Mouse (Mus musculus): Measurements from ENCODE around the gene Vhl. TPM values are rescaled to one million over a fixed set of nuclear protein-coding genes. Genes with fewer than 3 reads are reported as not detected.

Gene Vhl
- total and polyA plus RNA-seq, 2 experiments from 2014 or later = 64.9 to 86.1 TPM

DNA sequence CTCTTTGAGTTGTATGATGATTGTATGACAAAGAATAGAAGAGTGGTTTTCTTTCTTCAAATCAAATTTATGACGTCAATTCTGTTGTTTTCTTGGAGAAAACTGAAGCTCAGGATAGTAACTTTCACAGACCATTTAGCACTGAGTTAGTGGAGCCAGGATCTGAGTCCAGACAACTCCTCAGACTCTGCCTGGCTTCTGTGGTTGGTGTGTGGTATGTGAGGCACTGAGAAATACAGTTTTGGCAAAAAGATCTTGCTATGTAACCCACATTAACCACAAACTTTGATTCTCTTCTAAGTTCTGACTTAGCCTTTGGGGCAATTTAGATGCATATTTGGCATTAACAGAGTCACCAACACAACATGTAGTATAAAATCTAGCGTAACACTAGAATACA is 31.1 kb upstream of the Vhl start:
- Histone ChIP-seq H3K9me3 (ENCODE audit: low read length) (no peaks in the 10 kb centered on the region), H3K4me2 (ENCODE audit: low read depth, low read length, poor library complexity, severe bottlenecking) (no peak overlapping the region), H3K4me3 (ENCODE audit: low read depth, low read length) (no peak overlapping the region), H3K9ac (replicated peaks; ENCODE audit: low read length, poor library complexity, severe bottlenecking) (no peak overlapping the region), H3K36me3 (ENCODE audit: insufficient read depth, low read length) (no peaks in the 10 kb centered on the region), H3K27me3 (ENCODE audit: insufficient read depth, low read length) (no peaks in the 10 kb centered on the region), H3K27ac (ENCODE audit: low read depth, low read length) (no peak overlapping the region), H3K4me1 (ENCODE audit: insufficient read depth, low read length) (no peaks in the 10 kb centered on the region)
- ATAC-seq (ENCODE audit: low FRiP score) = no peak
- DNase-seq (ENCODE audit: low spot score) = no peak
- no peak for TF ChIP-seq CTCF (IDR thresholded peaks at IDR 0.05)
- 87% methylated on average over 2 of the region's 2 CpGs for WGBS

- Histone ChIP-seq H3K9ac (replicated peaks; ENCODE audit: low read length, poor library complexity, severe bottlenecking) (no peak overlapping the region), H3K36me3 (ENCODE audit: insufficient read depth, low read length) (no peaks in the 10 kb centered on the region), H3K4me3 (ENCODE audit: low read depth, low read length) (no peak overlapping the region), H3K27me3 (ENCODE audit: insufficient read depth, low read length) (no peaks in the 10 kb centered on the region), H3K27ac (ENCODE audit: low read depth, low read length) (no peak overlapping the region), H3K4me1 (ENCODE audit: insufficient read depth, low read length) (no peaks in the 10 kb centered on the region), H3K9me3 (ENCODE audit: low read length) (no peaks in the 10 kb centered on the region), H3K4me2 (ENCODE audit: low read depth, low read length, poor library complexity, severe bottlenecking) (no peak overlapping the region)
- ATAC-seq (ENCODE audit: low FRiP score) (no peak), DNase-seq (ENCODE audit: low spot score) (no peak)
- TF ChIP-seq CTCF (IDR thresholded peaks at IDR 0.05) = no peak
- WGBS = 90% methylated on average over 4 of the region's 4 CpGs
Observed at GRCm38 (mm10) chr6:113597945-113598344, 25.8 kb upstream of the Vhl start.

GRCm38 (mm10) chr6:113599833-113600232 is 23.9 kb upstream of the Vhl start:
- Histone ChIP-seq H3K36me3 (ENCODE audit: insufficient read depth, low read length) (no peaks in the 10 kb centered on the region), H3K4me1 (ENCODE audit: insufficient read depth, low read length) (no peaks in the 10 kb centered on the region), H3K4me2 (ENCODE audit: low read depth, low read length, poor library complexity, severe bottlenecking) (no peak overlapping the region), H3K9ac (replicated peaks; ENCODE audit: low read length, poor library complexity, severe bottlenecking) (no peak overlapping the region), H3K27me3 (ENCODE audit: insufficient read depth, low read length) (no peaks in the 10 kb centered on the region), H3K4me3 (ENCODE audit: low read depth, low read length) (no peak overlapping the region), H3K9me3 (ENCODE audit: low read length) (no peaks in the 10 kb centered on the region), H3K27ac (ENCODE audit: low read depth, low read length) (no peak overlapping the region)
- 74% methylated on average over 5 of the region's 5 CpGs for WGBS
- no peak for TF ChIP-seq CTCF (IDR thresholded peaks at IDR 0.05)
- ATAC-seq (ENCODE audit: low FRiP score) (no peak), DNase-seq (ENCODE audit: low spot score) (no peak)

- H3K27me3 ChIP-seq (ENCODE audit: insufficient read depth, low read length) = no peaks in the 10 kb centered on the region
- TF ChIP-seq CTCF (IDR thresholded peaks at IDR 0.05) = no peak
- H3K36me3 ChIP-seq (ENCODE audit: insufficient read depth, low read length) = no peaks in the 10 kb centered on the region
- WGBS = 36% methylated on average over 23 of the region's 23 CpGs
- ATAC-seq (ENCODE audit: low FRiP score) = no peak
- H3K9me3 ChIP-seq (ENCODE audit: low read length) = no peaks in the 10 kb centered on the region
- DNase-seq (ENCODE audit: low spot score) = no peak
- no peak within 1 kb of the TSS for H3K9ac ChIP-seq (replicated peaks; ENCODE audit: low read length, poor library complexity, severe bottlenecking)
- H3K4me2 ChIP-seq (ENCODE audit: low read depth, low read length, poor library complexity, severe bottlenecking) = no peak within 1 kb of the TSS
- H3K27ac ChIP-seq (ENCODE audit: low read depth, low read length) = no peak within 1 kb of the TSS
- H3K4me3 ChIP-seq (ENCODE audit: low read depth, low read length) = no peak within 1 kb of the TSS
- no peaks in the 10 kb centered on the region for H3K4me1 ChIP-seq (ENCODE audit: insufficient read depth, low read length)
Observed at GRCm38 (mm10) chr6:113600543-113601139, 23.1 kb upstream of the Vhl start, which contains the start of gene Fancd2os. TSS of gene Fancd2os (minus strand) at chr6:113600715.

DNA sequence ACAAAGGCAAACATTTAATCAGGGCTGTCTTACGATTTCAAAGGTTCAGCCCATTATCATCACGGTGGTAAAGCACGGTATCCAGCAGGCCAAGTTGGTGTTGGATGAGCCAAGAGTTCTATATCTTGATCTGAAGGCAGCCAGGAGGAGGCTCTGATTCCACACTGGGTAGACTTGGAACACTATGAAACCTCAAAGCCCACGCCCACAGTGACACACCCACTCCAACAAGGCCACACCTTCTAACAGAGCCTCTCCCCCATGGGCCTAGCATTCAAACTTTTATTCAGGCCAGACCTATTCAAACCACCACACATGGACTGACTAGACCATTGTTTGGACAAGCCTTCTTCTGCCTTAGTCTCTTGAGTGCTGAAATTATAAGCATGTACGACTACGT is 20.9 kb upstream of the Vhl start:
- WGBS = 92% methylated on average over 6 of the region's 6 CpGs
- Histone ChIP-seq H3K9ac (replicated peaks; ENCODE audit: low read length, poor library complexity, severe bottlenecking) (no peak overlapping the region), H3K4me3 (ENCODE audit: low read depth, low read length) (no peak overlapping the region), H3K9me3 (ENCODE audit: low read length) (no peaks in the 10 kb centered on the region), H3K4me2 (ENCODE audit: low read depth, low read length, poor library complexity, severe bottlenecking) (no peak overlapping the region), H3K27ac (ENCODE audit: low read depth, low read length) (no peak overlapping the region), H3K36me3 (ENCODE audit: insufficient read depth, low read length) (no peaks in the 10 kb centered on the region), H3K27me3 (ENCODE audit: insufficient read depth, low read length) (no peaks in the 10 kb centered on the region), H3K4me1 (ENCODE audit: insufficient read depth, low read length) (peaks cover 7% of the 10 kb centered on the region; the same call in 1 of the 2 replicates)
- TF ChIP-seq CTCF (IDR thresholded peaks at IDR 0.05) = no peak
- ATAC-seq (ENCODE audit: low FRiP score) (no peak), DNase-seq (ENCODE audit: low spot score) (no peak)

DNA sequence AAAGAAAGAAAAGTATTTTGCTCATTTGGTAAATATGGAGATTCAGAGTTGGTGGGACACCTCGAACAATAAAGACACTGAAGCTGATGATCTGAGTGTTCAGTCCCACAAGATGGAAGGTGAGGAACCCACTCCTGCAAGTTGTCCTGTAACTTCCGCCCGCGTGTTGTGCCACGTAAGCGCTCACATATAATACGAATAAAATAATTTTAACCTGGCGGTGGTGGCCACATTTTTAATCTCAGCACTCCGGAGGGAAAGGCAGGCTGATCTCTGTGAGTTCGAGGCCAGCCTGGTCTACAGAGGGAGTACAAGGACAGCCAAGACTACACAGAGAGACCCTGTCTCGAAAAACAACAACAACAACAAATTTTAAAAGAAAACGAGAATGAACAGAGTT is 19.8 kb upstream of the Vhl start:
- WGBS = 50% methylated on average over 12 of the region's 12 CpGs
- no peaks in the 10 kb centered on the region for H3K27me3 ChIP-seq (ENCODE audit: insufficient read depth, low read length)
- peak overlapping the region; percentile 95 for H3K4me3 ChIP-seq (ENCODE audit: low read depth, low read length)
- H3K9me3 ChIP-seq (ENCODE audit: low read length) = no peaks in the 10 kb centered on the region
- TF ChIP-seq CTCF (IDR thresholded peaks at IDR 0.05) = no peak
- H3K36me3 ChIP-seq (ENCODE audit: insufficient read depth, low read length) = no peaks in the 10 kb centered on the region
- H3K27ac ChIP-seq (ENCODE audit: low read depth, low read length) = peak overlapping the region; percentile 86; the same call in 1 of the 2 replicates
- ATAC-seq (ENCODE audit: low FRiP score) = no peak
- H3K9ac ChIP-seq (replicated peaks; ENCODE audit: low read length, poor library complexity, severe bottlenecking) = peak overlapping the region; percentile 90
- DNase-seq (ENCODE audit: low spot score) = no peak
- peaks cover 7% of the 10 kb centered on the region; the same call in 1 of the 2 replicates for H3K4me1 ChIP-seq (ENCODE audit: insufficient read depth, low read length)
- peak overlapping the region; percentile 84 for H3K4me2 ChIP-seq (ENCODE audit: low read depth, low read length, poor library complexity, severe bottlenecking)

Data from midbrain, postnatal 0 days (tissue).